Mouse (Mus musculus) testis, adult 2 months (tissue): Measurements from ENCODE around the gene G430095P16Rik.

Experiments
- CTCF ChIP-seq: fragments of 200-500 bp; IDR thresholded peaks from 2 replicates; pipeline ENCODE4 v1.5.1; 2012; ENCODE audit warnings: low read depth, mild to moderate bottlenecking, inconsistent platforms, low read length, moderate library complexity; ENCODE audit not compliant: control insufficient read depth, insufficient read depth, insufficient replicate concordance
- POLR2A ChIP-seq: fragments of 200-500 bp; IDR thresholded peaks from 2 replicates; pipeline ENCODE4 v1.6.1; 2012; ENCODE audit warnings: low read depth, mild to moderate bottlenecking, inconsistent platforms, low read length, moderate library complexity; ENCODE audit not compliant: control insufficient read depth

GRCm38 (mm10) chr8:84695140-84695539 lies 27.7 kb upstream of the G430095P16Rik start:
- TF ChIP-seq CTCF: no peak
- TF ChIP-seq POLR2A: no peak
